Mouse (Mus musculus): Measurements from ENCODE around the gene Ldlr. TPM values are rescaled to one million over a fixed set of nuclear protein-coding genes. Genes with fewer than 3 reads are reported as not detected.

The Ldlr gene
- polyA plus RNA-seq, 1 experiment from 2014 or later: 30.8 TPM

GRCm38 (mm10) chr9:21748491-21748890, 25.2 kb downstream of the Ldlr start:
- Histone ChIP-seq H3K9me3 (no peaks in the 10 kb centered on the region), H3K4me1 (peaks cover 11% of the 10 kb centered on the region), H3K9ac (no peak overlapping the region), H3K27me3 (no peaks in the 10 kb centered on the region), H3K4me3 (no peak overlapping the region), H3K27ac (no peak overlapping the region), H3K36me3 (peaks cover 76% of the 10 kb centered on the region), H3K4me2 (replicated peaks) (no peak overlapping the region)
- WGBS: 83% methylated on average over 10 of the region's 10 CpGs
- ATAC-seq (ENCODE audit: low FRiP score, low read depth): no peak

- no peak overlapping the region for H3K27ac ChIP-seq
- H3K36me3 ChIP-seq: peaks cover 67% of the 10 kb centered on the region
- no peaks in the 10 kb centered on the region for H3K9me3 ChIP-seq
- 79% methylated on average over 6 of the region's 6 CpGs for WGBS
- H3K4me2 ChIP-seq (replicated peaks): no peak overlapping the region
- no peaks in the 10 kb centered on the region for H3K27me3 ChIP-seq
- H3K9ac ChIP-seq: no peak overlapping the region
- no peak overlapping the region for H3K4me3 ChIP-seq
- no peak for ATAC-seq (ENCODE audit: low FRiP score, low read depth)
- H3K4me1 ChIP-seq: peaks cover 19% of the 10 kb centered on the region
Measured at GRCm38 (mm10) chr9:21749382-21750118, 26.3 kb downstream of the Ldlr start.

- peaks cover 21% of the 10 kb centered on the region for H3K4me1 ChIP-seq
- H3K9ac ChIP-seq: no peak overlapping the region
- H3K36me3 ChIP-seq: peaks cover 63% of the 10 kb centered on the region
- no peak overlapping the region for H3K4me2 ChIP-seq (replicated peaks)
- no peak overlapping the region for H3K27ac ChIP-seq
- H3K9me3 ChIP-seq: no peaks in the 10 kb centered on the region
- WGBS: 76% methylated on average over 3 of the region's 3 CpGs
- ATAC-seq (ENCODE audit: low FRiP score, low read depth): no peak
- H3K4me3 ChIP-seq: no peak overlapping the region
- no peaks in the 10 kb centered on the region for H3K27me3 ChIP-seq
Measured at GRCm38 (mm10) chr9:21750370-21750769, 27.1 kb downstream of the Ldlr start.

- Histone ChIP-seq H3K27me3 (no peaks in the 10 kb centered on the region), H3K9ac (no peak overlapping the region), H3K9me3 (no peaks in the 10 kb centered on the region), H3K4me3 (no peak overlapping the region), H3K4me1 (peaks cover 21% of the 10 kb centered on the region), H3K36me3 (peaks cover 61% of the 10 kb centered on the region), H3K27ac (no peak overlapping the region; the same call in 1 of the 2 replicates), H3K4me2 (replicated peaks) (no peak overlapping the region)
- no peak for ATAC-seq (ENCODE audit: low FRiP score, low read depth)
- 69% methylated on average over 6 of the region's 6 CpGs for WGBS
Measured at GRCm38 (mm10) chr9:21751347-21751746, 28.1 kb downstream of the Ldlr start.

DNA sequence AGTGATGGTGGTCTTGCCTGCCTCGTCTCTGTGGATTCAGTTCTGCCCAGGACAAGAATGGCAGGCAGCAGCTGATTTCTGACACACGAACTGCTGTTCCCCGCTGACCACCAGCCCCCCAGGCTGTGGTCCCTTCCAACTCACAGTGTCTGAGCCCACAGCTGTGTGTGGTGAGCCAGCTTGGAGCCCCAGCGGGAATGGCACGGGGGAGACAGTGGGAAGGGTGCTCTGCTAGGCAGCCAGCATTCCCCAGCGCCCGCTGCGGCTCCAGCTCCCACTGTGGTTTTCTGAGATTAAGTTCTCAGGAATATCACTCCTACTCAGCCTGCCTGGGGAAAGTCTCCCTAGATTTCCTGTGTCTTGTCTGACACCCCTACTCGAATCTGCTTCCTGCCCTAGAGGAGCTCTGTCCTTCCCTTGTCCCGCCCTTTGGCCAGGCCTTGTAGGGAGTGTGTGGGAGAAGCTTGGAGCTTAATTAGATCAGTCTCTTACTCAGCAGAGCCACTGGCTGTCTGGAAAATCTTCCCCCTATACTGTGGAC, 29.0 kb downstream of the Ldlr start:
- 0 out of 2 replicates have a peak overlapping the region, but pooled peaks have one; percentile 19 for H3K9ac ChIP-seq
- H3K9me3 ChIP-seq: no peaks in the 10 kb centered on the region
- H3K4me2 ChIP-seq (replicated peaks): no peak overlapping the region
- peak overlapping the region; percentile 58 for H3K27ac ChIP-seq
- H3K4me1 ChIP-seq: peaks cover 21% of the 10 kb centered on the region
- H3K36me3 ChIP-seq: peaks cover 61% of the 10 kb centered on the region
- H3K27me3 ChIP-seq: no peaks in the 10 kb centered on the region
- WGBS: 46% methylated on average over 10 of the region's 10 CpGs
- ATAC-seq (ENCODE audit: low FRiP score, low read depth): no peak
- H3K4me3 ChIP-seq: no peak overlapping the region

GRCm38 (mm10) chr9:21754003-21754402, 30.7 kb downstream of the Ldlr start:
- no peak overlapping the region; the same call in 1 of the 2 replicates for H3K27ac ChIP-seq

GRCm38 (mm10) chr9:21754516-21755321, 31.4 kb downstream of the Ldlr start:
- Histone ChIP-seq H3K4me1 (peaks cover 32% of the 10 kb centered on the region), H3K27me3 (no peaks in the 10 kb centered on the region), H3K36me3 (peaks cover 44% of the 10 kb centered on the region), H3K4me3 (no peak overlapping the region), H3K4me2 (replicated peaks) (no peak overlapping the region), H3K9ac (no peak overlapping the region), H3K27ac (peak overlapping the region; percentile 1; the same call in 1 of the 2 replicates), H3K9me3 (no peaks in the 10 kb centered on the region)
- WGBS: 71% methylated on average over 13 of the region's 13 CpGs
- no peak for ATAC-seq (ENCODE audit: low FRiP score, low read depth)

More at GRCm38 (mm10) chr9:21754003-21754402, 30.7 kb downstream of the Ldlr start:
- H3K27me3 ChIP-seq: no peaks in the 10 kb centered on the region
- no peaks in the 10 kb centered on the region for H3K9me3 ChIP-seq
- H3K9ac ChIP-seq: no peak overlapping the region
- no peak overlapping the region for H3K4me2 ChIP-seq (replicated peaks)
- no peak overlapping the region for H3K4me3 ChIP-seq
- peaks cover 51% of the 10 kb centered on the region for H3K36me3 ChIP-seq
- WGBS: 58% methylated on average over 2 of the region's 2 CpGs
- ATAC-seq (ENCODE audit: low FRiP score, low read depth): no peak
- peaks cover 27% of the 10 kb centered on the region for H3K4me1 ChIP-seq

DNA sequence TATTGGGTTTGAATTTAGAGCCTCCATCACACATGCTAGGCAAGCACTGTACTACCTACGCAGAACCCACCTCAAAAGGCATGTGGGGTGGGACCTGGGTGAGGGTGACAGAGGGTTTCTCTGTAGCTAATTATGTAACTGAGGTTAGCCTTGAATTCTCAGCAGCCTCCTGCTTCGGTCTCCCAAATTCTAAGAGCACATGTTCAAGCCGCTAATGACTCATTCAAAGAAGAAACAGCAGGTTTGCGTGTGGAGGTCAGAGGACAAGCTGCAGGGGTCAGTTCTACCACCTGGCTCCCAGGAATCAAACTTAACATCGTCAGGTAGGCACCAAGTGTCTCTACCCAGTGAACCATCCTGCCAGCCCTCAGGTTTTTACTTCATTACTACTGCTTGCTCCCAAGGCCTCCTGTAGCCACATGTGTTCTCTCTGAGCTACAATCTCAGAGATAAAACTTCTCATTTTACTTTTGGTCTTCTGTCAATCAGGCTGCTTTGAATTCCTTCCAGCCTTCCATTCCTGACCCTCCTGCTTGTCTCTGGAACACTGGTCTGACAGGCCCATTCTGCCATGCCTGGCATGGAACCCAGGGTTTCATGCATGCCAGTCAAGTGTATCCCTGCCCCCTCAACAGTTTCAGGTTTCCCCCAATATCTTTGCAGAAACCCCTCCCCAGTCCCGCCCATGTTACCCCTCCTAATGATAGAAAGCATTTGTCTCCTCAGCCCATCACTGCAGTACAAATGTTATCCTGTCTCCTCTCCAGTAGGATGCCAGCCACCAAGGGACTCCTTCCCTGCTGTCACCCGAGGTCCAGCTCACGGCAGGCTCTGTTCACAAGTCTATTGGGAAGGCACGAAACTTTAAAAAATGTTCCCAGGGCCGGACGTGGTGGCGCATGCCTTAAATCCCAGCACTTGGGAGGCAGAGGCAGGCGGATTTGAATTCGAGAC, 35.6 kb downstream of the Ldlr start:
- WGBS: 49% methylated on average over 14 of the region's 14 CpGs
- H3K27me3 ChIP-seq: no peaks in the 10 kb centered on the region
- peaks cover 22% of the 10 kb centered on the region for H3K4me1 ChIP-seq
- ATAC-seq (ENCODE audit: low FRiP score, low read depth): no peak
- H3K36me3 ChIP-seq: peaks cover 29% of the 10 kb centered on the region
- H3K9ac ChIP-seq: peak overlapping the region; percentile 83
- peak overlapping the region; percentile 84 for H3K4me3 ChIP-seq
- peak overlapping the region; percentile 85 for H3K4me2 ChIP-seq (replicated peaks)
- H3K9me3 ChIP-seq: no peaks in the 10 kb centered on the region
- H3K27ac ChIP-seq: no peak overlapping the region

GRCm38 (mm10) chr9:21759718-21760117, 36.4 kb downstream of the Ldlr start:
- Histone ChIP-seq H3K4me2 (replicated peaks) (peak overlapping the region; percentile 85), H3K4me3 (peak overlapping the region; percentile 84), H3K27me3 (no peaks in the 10 kb centered on the region), H3K36me3 (peaks cover 26% of the 10 kb centered on the region), H3K9me3 (no peaks in the 10 kb centered on the region), H3K9ac (peak overlapping the region; percentile 83), H3K4me1 (peaks cover 16% of the 10 kb centered on the region), H3K27ac (peak overlapping the region; percentile 55; the same call in 1 of the 2 replicates)
- WGBS: under 1% methylated on average over 20 of the region's 20 CpGs
- peak; percentile 11; the same call in 1 of the 2 replicates for ATAC-seq (ENCODE audit: low FRiP score, low read depth)

GRCm38 (mm10) chr9:21760155-21761088, 37.1 kb downstream of the Ldlr start, which contains the start of gene Spc24:
Gene Spc24, minus strand, starts transcription at chr9:21760303.
- Histone ChIP-seq H3K4me3 (peak within 1 kb of the TSS; percentile 84), H3K9ac (peak within 1 kb of the TSS; percentile 83), H3K4me1 (peaks cover 16% of the 10 kb centered on the region), H3K27me3 (no peaks in the 10 kb centered on the region), H3K36me3 (peaks cover 24% of the 10 kb centered on the region), H3K27ac (peak within 1 kb of the TSS; percentile 75; the same call in 1 of the 2 replicates), H3K9me3 (no peaks in the 10 kb centered on the region), H3K4me2 (replicated peaks) (peak within 1 kb of the TSS; percentile 85)
- ATAC-seq (ENCODE audit: low FRiP score, low read depth): peak; percentile 95
- under 1% methylated on average over 49 of the region's 54 CpGs for WGBS

All from limb, embryonic 13.5 days (tissue).